In genomic region chr8:125619336-125619906, GRCm38 (mm10) we compare ENCODE assay signal across 9 mouse cellular contexts. TPM values are rescaled to one million over a fixed set of nuclear protein-coding genes. Genes with fewer than 3 reads are reported as not detected.
A peak's percentile ranks its signal among the peaks of the same experiment; 100 is the strongest.
DNase-seq lines count a peak whose midpoint lies in the region; ATAC-seq lines count a peak whose summit lies in the region.
"Had no signal": no experiment of that assay in that cellular context is flagged by ENCODE, and none has a peak within 500 bp of the region (broad histone marks: within the 10 kb centered on the region; RNA-seq: fewer than 3 reads in every experiment).

No protein-coding gene starts in this region.

- H3K27ac ChIP-seq in stomach, embryonic 14.5 days (ENCODE audit: low read length): peak overlapping the region; percentile 11; the same call in 1 of the 2 replicates
- H3K27ac ChIP-seq: limb, embryonic 13.5 days had no signal

- H3K4me2 ChIP-seq in stomach, embryonic 14.5 days (replicated peaks; ENCODE audit: low read depth, low read length): 0 out of 2 replicates have a peak overlapping the region, but pooled peaks have one; percentile 3
- H3K4me2 ChIP-seq: limb, embryonic 13.5 days had no signal

- H3K4me3 ChIP-seq in stomach, embryonic 14.5 days (ENCODE audit: low read depth, low read length): no peak overlapping the region
- H3K4me3 ChIP-seq: limb, embryonic 13.5 days had no signal

- WGBS in stomach, embryonic 14.5 days: 17% methylated on average over 12 of the region's 12 CpGs

- H3K4me1 ChIP-seq in stomach, embryonic 14.5 days (ENCODE audit: control insufficient read depth, insufficient read depth, low read length): peaks cover 17% of the 10 kb centered on the region

- no peaks in the 10 kb centered on the region for H3K36me3 ChIP-seq in stomach, embryonic 14.5 days (ENCODE audit: control insufficient read depth, insufficient read depth, low read length)
- H3K36me3 ChIP-seq: limb, embryonic 13.5 days had no signal

- peak; percentile 25; the same call in 1 of the 2 replicates for ATAC-seq in stomach, embryonic 14.5 days (ENCODE audit: insufficient number of reproducible peaks, insufficient read depth, low FRiP score, low read depth)

- H3K9ac ChIP-seq in stomach, embryonic 14.5 days (replicated peaks; ENCODE audit: low read depth, low read length): no peak overlapping the region
- H3K9ac ChIP-seq: limb, embryonic 13.5 days had no signal

- peak; percentile 28 for DNase-seq in left cerebral cortex, adult 11 months (ENCODE audit: low spot score)
- DNase-seq in left cerebral cortex, postnatal 10 days (ENCODE audit: extremely low spot score in 1 of 2, low spot score in 2 of 2): no peak
- peak; percentile 87 for DNase-seq in brain, adult 2 months (ENCODE audit: low read depth, low spot score)
- peak; percentile 24 for DNase-seq in gastrocnemius, postnatal 10 days
- peak; percentile 27 for DNase-seq in layer of hippocampus, adult 9-10 months (ENCODE audit: low spot score)
- DNase-seq in mesoderm, embryonic 11.5 days (ENCODE audit: low read depth, low spot score): peak; percentile 34
- DNase-seq in c-Kit-positive CD71-positive TER-119-positive erythroid progenitor cells, embryonic 14.5 days (ENCODE audit: low spot score): no peak

- intact Hi-C loops in left cerebral cortex, postnatal 10 days (cut with DNase I): no loop called here

- no peaks in the 10 kb centered on the region for H3K9me3 ChIP-seq in stomach, embryonic 14.5 days (ENCODE audit: control insufficient read depth, low read depth, low read length)
- H3K9me3 ChIP-seq: limb, embryonic 13.5 days had no signal

- no peaks in the 10 kb centered on the region for H3K27me3 ChIP-seq in stomach, embryonic 14.5 days (ENCODE audit: control insufficient read depth, insufficient read depth, low read length)
- H3K27me3 ChIP-seq: limb, embryonic 13.5 days had no signal

RNA-seq across cellular contexts. Expression of gene Sipa1l2, which starts 49.8 kb away (rescaled TPM):
- total RNA-seq in left cerebral cortex, postnatal 10 days (2021): 10 to 100 TPM; 36.6 to 38.6 TPM
- 10 to 100 TPM; 12.9 to 16.7 TPM for total RNA-seq in gastrocnemius, postnatal 10 days (2021)
- polyA plus RNA-seq in stomach, embryonic 14.5 days (2014; fragmentation: Nextera tagmentation; extraction: Ambion mirVana): 6.6 and 7.0 TPM in 2 replicates

RNA-seq across cellular contexts. Expression of gene Map10, which starts 50.2 kb away (rescaled TPM):
- 1 to 10 TPM; 5.2 to 6.2 TPM for total RNA-seq in left cerebral cortex, postnatal 10 days (2021)
- 1 to 10 TPM; 3.6 to 4.1 TPM for total RNA-seq in gastrocnemius, postnatal 10 days (2021)
- 6.4 and 7.4 TPM in 2 replicates for polyA plus RNA-seq in stomach, embryonic 14.5 days (2014; fragmentation: Nextera tagmentation; extraction: Ambion mirVana)

Comparison
In these comparisons a context has a peak if more than half of its experiments do, and no peak if none do; other contexts are left out.
1. DNase-seq: peak in left cerebral cortex, adult 11 months (single experiment), brain, adult 2 months (single experiment), gastrocnemius, postnatal 10 days (single experiment), layer of hippocampus, adult 9-10 months (single experiment) and mesoderm, embryonic 11.5 days (single experiment); none in left cerebral cortex, postnatal 10 days (0 of 2) and c-Kit-positive CD71-positive TER-119-positive erythroid progenitor cells, embryonic 14.5 days (single experiment).